Mouse (Mus musculus) stomach, postnatal 0 days (tissue): ENCODE results near the gene Adh4.

Source experiments
- CTCF ChIP-seq: IDR thresholded peaks from 2 replicates; pipeline ENCODE4 v1.5.1; 2016; ENCODE audit warnings: antibody characterized with exemption, low read depth, mild to moderate bottlenecking, moderate library complexity
- EP300 ChIP-seq: optimal IDR thresholded peaks from 2 replicates; pipeline ENCODE3; 2016; ENCODE audit warnings: antibody characterized with exemption

- TF ChIP-seq CTCF: no peak
- TF ChIP-seq EP300: no peak
These were observed 5.1 kb upstream of the Adh4 start for GRCm38 (mm10) chr3:138410211-138410610.
